Mouse (Mus musculus): Measurements from ENCODE around the gene Atad1.

GRCm38 (mm10) chr19:32687721-32688120 is 51.9 kb downstream of the Atad1 start:
- TF ChIP-seq CTCF (IDR thresholded peaks at IDR 0.05) (no peak), EP300 (IDR thresholded peaks at IDR 0.05) (no peak)

Measured in lung, postnatal 0 days (tissue).